Mouse (Mus musculus) forelimb bud, embryonic 11.5 days (tissue): Measurements from ENCODE around the gene Meltf.

Experiments used
- DNase-seq: peaks from one replicate; pipeline ENCODE4 v3.0.0-alpha.2; 2012; ENCODE audit warnings: low read depth, low spot score

Meltf gene

DNA sequence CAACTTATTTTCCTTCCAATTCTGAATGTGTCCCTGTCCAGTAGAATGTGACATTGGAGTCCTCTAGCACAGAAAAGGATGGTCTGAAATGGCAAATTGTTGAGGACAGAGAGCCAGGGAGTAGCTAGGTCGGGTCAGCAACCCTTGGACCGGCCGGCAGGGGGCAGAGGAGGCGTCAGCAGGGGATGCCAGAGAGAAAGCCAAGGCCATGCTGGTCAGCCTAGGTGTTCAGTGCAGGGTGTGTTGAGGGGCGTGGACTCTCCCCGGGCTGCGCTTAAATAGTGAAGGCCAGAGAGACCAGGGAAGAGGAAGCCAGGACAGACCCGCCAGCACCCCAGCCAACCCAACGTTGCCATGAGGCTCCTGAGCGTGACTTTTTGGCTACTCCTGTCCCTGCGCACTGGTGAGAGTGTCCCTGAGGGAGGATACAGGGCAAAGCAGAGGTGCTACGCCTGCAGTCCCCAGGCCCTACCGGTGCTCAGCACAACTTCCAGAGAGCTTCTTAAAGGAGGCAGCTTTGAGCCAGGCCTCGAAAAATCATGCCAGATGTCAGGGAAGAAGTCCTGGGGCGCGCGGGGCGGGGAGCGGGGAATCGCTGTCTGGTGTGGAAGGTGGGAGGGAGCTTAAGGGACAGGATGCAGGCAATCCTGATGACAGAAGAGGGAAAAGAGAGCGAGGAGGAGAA, at the start of gene Meltf:
TSS of gene Meltf (plus strand) at position 238 of the 685 bp plus-strand sequence.
- DNase-seq = peak; percentile 69

DNA sequence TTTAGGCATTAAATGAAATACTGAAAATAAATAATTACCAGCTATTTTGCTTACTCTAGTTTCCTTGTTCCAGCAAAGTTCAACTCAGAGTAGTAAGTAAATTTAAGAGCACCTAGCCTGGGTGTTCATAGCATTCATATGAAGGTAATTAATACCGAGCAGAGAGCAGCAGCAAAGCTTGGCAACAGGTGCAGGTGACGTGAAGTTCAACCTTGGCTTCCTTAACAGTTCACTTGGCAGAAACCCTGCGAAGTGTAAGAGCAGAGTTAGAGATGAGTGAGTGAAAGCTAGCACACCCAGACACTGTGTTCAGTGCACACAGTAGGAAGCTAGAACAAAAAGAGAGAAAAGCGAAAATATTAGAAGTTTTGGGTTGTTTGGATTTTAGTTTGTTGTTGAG, 47.9 kb upstream of the Meltf start:
- no peak for DNase-seq

DNA sequence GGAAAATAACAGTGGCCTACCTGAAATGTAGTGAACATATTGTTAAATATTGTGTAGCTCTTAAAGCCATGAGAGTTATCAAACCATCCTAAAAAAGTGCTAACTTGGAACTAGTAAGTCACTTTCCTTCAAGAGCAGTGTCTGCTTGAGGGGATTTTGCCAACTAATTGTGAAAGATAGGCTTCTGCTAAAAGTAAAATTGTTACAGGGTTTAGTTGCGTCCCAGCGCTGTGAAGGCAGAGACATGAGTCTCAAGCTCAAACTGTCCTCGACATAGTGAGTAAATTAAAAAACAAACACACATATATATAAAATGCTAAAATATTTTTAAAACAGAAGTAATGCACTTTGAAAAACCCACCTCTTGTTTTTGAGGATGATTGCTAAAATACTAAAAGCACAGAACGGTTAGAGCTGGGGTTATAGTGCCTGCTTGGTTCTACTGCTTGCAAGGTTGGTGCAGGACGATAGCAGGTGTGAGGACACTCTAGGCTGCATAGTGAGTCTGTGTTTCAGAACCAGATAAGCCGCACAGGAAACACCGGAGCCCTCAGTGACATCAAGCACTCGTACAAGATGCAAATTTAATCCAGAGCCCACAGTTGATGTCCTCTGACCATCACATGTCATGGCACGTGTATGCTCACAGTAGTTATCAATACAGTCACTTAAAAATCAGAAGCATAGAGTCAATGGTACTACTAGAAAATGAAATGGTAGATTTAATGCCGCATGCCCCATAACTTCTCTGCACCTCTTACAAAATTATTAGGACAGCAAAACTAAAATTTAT, 45.8 kb upstream of the Meltf start:
- no peak for DNase-seq

DNA sequence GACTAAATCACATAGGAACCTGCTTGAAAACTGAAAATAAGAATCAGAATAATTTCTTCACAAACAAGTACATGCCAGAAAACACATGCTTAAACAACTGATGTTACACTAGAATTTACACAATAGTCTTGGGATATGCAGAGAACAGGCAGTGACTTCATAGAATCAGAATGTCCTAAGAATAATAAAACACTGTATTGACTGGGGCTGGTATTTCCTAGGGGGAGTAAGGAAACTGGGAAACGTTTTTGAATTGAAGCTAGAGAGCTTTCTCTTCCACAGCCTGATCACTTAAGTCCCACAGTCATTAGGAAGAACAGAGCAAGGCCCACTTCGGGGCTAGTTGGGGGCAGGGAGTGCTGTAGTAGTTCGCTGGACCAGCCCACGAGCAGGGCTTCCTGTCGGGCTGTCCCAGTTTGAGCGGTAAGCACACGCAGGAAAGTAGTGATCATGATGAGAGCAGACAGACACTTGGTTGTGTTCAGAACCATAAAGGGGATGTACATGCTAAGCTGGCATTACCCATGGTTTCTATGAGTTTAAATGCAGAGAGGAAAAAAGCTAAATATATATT, 44.5 kb upstream of the Meltf start:
- no peak for DNase-seq

DNA sequence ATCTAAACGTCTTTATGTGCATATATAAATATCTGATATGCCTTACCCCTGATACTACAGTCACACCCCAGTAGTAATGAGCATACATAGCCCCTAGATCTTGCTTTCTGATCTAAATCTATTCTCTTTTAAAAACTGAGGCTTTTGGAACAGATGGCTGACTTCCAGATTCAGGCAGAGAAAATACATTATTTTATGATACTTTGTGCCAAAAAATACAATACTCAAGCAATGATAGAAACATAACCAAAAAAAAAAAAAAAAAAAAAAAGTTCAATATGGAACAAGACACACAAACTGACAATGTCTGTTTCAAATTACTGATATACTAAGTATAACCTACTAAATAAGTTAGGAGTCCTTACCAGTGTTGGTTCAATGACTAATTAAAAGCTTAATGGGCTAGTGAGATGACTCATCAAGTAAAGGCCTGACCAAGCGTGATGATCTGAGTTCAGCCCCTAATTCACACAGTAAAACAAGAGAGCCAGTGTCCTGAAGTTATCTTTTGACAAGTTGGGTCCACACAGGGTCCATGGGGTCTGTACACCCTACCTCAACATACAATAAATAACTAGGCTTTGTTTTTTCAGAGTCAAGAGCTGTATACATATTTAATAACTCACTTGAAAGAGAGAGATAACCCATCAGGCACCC, 43.8 kb upstream of the Meltf start:
- no peak for DNase-seq

DNA sequence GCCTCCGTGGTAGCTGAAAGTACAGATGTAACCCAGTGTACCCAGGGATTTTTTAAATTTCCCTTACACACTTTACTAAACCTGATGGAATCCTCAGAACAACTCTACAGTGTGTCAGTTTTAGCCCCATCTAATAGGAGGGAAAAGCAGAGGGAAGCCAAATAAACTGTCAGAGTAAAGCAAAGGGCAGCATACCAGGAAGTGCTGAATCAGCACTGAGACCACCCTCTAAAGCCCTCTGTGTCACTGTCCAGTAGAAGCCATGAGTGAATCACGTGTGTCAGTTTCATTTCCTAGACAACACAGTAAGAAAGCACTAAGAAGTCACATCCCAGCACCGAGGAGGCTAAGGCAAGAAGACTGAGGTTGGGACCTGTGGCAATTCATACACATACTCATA, 41.2 kb upstream of the Meltf start:
- no peak for DNase-seq

DNA sequence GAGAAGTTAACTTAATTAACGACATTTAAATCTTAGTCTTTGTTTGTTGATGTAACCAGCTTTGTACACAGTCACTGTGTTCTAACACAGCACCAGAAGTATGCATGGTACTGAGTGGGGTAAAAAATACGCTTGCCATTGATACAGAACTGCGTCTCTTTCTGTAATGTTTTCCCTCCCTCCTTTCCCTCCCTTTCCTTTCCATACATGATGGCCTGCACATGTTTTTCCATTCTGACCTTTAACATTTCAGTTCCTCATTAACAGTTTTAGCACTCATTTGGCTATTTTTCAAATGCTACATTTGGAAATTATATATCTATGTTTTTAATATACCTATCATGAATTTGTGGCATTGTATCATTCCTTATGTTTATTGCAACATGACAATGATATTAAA, 34.4 kb upstream of the Meltf start:
- no peak for DNase-seq

DNA sequence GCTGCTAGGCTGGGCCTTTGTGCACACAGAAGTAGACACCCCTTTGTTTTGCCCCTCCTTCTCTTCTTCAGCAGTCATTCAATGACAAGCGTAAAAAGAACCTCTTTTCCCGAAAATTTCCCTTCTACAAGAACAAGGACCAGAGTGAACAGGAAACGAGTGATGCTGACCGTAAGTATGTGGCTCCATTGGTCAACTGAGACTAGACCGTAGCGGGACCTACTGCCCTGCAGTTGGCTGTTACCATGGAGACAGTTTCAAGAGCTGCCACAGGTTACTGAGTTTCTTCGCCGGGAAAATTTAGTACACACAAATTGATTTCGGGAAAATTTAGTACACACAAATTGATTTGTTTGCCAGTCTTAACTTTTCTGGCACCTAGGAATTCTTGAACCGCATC, 31.8 kb upstream of the Meltf start:
- no peak for DNase-seq

DNA sequence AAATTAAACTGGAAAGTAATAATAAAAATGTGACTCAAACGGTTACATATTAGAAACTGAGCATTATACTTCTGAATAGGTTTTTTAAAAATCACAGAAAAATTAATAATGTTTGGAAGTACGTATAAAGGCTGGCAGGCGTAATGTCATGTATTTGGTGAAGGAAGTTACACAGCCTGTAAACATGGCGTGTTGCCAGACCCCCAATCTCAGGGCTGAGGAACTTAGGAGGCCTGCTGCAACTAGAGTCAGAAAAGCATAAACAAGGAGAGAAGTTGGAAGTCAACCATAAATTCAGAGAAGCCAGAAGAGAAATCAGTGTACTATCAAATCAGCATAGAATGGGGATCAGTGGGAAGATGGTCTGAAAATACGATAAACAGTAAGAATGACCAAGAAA, 14.7 kb upstream of the Meltf start:
- DNase-seq = no peak

DNA sequence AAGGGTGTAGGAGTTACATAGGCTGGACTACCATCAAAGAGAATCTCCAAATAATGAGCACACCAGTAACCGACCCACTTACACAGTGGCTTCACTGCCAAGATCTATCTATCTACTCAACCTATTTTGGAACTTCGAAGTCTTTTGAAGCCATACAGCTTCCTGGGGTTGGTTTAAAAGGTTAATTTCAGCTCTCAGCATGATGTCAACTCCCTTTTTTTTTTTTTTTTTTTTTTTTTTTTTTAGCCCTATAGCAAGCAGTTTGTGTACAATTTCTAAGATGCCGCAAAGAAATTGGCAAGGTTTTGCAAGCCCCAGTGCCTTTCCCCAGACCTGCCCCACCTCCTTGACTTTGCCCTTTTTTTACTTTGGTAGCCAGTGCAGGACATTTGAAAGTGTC, 13.4 kb upstream of the Meltf start:
- DNase-seq = no peak

DNA sequence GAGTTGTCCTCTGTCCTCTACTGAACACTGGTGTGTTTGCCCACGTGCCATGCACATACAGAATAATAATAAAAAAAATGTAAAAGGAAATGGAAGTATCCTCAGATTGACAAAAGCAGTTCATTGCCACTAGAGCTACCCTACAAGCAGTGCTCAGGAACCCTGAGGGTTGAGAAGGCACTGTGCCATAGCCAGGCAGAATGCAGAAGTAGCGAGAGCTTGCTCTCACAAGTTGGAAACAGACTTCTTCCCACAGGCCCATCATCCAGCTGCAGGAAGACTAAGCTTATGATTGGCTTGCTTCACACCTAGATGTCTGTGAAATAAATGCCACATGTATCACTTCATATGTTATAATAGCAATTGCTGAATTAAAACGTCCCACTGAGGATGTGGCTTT, 11.7 kb upstream of the Meltf start:
- no peak for DNase-seq

DNA sequence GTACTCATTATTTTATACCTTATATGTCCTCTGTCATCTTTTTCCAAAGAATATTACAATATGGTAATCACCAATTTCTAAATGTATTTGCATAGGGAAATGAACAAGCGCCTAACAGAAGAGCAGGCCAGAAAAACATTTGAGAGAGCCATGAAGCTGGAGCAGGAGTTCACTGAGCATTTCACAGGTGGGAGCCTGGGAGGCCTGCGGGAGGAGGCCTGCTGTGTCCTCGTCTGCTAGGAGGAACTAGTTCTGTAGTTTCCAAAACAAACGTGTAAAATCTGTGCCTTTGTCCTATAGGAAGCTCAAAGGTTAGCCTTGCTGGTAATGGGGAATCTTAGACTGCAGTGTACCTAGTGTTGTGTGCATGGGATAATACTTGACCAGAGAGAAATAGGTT, 10.9 kb upstream of the Meltf start:
- DNase-seq = no peak

DNA sequence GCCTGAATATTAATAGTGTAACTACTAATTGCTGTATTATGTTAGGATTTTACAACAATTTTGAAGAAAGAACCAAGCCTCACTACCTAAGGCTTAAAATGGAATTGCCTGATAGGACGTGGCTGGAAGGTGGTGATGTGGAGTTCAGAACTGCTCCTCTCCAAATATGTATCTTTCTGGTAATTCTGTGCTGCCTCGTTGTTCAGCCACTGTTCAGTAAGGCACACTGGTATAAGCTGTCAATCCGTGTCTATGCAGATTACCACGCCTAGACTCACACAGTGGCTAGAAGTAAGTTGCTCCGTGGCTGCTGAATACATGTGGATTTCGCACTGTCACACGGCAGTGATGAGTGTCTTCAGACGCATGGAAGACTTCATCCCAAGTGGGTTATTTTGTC, 4.9 kb upstream of the Meltf start:
- no peak for DNase-seq

DNA sequence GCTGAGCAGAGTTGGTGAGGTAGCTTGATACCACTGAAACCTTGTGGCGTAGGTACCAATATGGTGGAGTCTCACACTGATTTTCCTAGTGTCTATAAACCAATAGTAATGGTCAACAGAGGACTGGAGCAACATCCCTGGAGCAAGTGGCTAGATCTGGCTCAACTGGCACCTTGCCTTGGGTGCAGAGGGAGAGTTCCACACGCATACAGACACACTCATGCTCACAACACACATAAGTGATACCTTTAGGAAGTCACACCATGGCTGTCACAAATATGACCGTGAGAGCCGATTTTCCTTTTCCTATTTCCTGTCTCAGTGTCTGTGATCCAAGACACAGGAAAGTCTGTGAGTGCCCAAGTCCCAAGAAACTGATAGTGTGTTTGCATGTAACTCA, 3.2 kb upstream of the Meltf start:
- no peak for DNase-seq

DNA sequence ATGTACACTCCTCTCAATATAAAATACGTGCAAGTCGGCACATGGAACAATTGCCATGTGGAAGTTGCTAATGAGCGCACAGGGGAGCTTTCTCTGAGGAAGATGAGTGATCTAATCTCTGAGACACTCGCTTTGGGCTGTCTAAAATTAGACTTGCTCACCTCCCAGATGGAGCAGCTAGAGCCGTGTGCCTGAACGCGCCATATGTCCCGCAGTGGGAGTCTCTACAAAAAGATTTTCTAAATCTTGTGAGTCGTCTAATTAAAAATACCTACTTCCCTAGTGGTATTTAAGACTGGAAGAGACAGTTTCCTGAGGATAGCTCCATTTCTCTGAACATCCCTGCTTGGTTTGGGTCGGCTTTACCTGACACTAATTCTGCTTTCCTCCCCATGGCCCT, 2.2 kb upstream of the Meltf start:
- DNase-seq = no peak

DNA sequence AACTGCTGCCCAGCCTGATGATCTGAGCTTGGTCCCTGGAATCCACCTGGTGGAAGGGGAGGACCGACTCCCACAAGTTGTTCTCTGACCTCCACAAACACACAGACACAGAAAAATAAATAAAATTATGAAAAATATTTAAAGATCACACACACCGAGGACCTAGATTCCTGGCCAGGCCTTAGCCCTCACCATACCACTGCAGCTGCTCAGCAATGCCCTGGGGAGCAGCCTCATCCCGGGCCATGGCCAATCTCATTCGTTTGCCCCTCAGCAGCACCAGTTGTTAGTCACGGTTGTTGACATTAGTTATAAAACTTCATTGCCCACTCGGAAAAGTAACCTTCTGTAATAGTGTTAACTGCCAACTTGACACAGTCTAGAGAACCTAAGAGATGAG, 558 bp upstream of the Meltf start:
- DNase-seq = no peak

DNA sequence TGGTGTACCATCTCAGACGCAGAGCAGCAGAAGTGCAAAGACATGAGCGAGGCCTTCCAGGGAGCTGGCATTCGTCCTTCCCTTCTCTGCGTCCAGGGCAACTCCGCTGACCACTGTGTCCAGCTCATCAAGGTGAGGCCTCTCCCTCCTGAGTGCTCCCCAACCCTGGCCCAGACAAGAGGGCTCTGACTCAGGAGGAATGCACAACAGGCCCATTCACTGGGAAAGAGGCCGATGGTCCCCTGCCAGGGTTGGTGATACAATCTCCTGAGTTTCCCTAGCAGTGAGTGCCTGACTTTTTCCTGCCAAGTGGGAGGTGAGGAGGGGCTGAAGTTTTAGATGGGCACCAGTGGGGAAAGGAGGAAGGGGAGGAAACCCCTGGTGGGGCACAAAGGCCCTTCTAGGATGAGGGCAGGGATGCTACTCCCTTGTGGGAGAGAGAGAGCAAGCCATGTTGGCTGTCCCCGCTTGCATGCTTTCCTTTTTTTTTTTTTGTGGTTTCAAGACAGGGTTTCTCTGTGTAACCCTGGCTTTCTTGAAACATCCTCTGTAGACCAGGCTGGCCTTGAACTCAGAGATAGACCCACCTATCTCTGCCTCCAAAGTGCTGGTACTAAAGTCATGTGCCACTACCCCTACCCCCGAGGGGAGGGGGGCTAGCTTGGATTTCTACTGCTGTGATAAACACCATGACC, 1.7 kb downstream of the Meltf start:
- no peak for DNase-seq

DNA sequence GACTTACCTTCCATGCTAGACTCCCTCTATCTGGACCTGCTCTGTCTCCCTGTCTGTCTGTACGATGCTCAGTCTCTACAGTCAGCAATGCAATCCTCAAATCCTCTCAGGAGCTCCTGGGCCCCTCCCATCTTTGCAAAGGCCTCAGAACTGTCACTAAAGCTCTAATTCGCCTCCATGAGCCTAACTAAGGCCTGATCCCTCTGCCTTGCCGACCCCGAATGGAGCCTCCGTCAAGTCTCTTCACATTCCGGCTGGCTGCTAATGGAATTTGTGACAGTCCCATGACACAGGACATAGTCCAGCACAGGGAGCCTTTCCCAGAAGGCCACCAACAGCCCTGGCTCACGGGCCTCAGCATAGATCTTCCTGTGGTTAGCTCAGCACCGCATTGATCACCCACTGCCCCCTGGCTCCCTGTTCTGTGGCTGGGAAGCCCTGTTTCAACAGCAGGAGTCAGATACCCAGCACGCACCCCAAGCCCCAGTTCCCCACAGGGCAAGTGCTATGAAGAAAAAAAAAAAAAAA, 3.8 kb downstream of the Meltf start:
- no peak for DNase-seq

DNA sequence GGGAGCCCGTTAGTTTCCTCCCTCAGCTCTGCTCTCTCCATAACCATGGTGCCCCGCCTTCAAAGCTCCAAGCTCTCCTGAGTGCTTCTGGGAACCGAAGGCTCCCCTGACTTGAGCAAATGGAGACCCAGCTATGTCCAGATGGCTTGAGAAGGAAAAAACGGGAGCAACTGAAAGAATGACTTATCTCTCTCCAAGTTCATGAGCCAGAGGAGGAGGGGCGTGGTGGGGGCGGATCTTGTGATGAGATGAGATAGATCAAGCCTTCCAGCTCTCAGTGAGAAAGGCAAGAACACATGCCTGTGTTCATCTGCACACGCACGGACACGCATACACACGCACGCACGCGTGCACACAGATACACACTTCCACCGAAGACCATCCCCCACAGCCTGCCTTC, 4.7 kb downstream of the Meltf start:
- DNase-seq = no peak

DNA sequence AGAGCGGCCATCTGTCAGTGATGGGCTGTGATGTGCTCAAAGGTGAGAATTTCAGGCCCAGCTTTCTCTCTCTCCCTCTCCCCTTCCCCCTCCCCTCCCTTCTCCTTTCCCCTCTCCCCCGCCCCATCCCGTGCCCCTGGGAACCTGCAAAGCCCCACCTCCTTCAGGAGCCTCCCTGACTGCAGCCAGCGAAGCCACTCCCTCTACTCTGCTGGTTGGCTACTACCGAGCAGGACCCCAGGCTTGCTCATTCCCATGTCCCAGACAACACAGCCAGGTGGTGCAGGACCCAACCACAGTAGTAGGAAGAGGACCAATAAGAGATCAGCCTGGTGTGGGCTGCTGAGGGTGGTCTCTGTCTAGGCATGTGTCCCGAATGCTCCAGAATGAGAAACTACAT, 5.3 kb downstream of the Meltf start:
- DNase-seq = peak; percentile 41

DNA sequence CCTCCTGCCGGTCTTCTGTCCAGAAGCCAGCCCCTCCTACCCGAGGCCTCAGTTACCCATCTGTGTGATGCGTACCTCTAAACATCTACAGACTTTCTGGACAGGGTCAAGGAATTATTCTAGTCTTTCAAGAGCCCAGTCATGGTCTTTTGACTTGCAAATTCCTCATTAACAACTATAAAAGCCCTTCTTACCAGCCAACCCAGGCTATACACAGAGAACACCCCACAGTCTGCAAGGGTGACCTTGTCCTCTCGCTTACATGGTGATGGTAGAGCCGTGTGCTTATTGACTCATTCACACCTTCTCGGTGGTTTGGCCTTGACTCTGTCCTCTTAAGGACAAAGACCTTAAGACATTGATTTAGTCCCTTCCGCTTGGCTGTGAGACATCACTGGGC, 12.3 kb downstream of the Meltf start:
- DNase-seq = no peak
